Mouse (Mus musculus): ENCODE results near the gene Gm11437.

DNA sequence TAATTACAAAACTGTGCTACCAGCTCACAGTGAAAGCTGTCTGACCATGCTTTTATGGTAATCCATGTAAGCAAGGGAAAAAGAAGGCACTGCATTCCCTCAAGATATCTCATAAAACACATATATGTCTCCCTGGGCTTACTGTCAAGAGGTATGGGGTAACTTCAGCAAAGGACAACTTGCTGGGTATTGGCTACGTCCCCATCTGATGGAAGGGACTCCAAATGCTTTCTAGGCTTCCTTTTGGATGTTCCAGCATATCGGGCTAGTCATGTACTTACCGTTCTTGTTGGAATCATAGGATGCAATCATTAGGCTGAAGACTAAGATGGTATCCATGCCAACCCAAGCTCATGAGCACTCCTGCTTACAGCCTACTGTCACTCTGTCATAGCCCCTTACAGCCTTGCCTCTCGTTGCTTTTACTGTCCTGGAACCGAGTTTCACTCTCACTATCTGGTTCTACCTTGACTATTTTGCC lies at the start of gene Gm11437:
- TF ChIP-seq CTCF (IDR thresholded peaks at IDR 0.05; ENCODE audit: low read depth, low read length) (no peak), GATA1 (IDR thresholded peaks at IDR 0.05; ENCODE audit: borderline replicate concordance, low read length) (no peak), POLR2AphosphoS5 (IDR thresholded peaks at IDR 0.05; ENCODE audit: insufficient replicate concordance, low read depth, low read length) (no peak), TAL1 (conservative IDR thresholded peaks at IDR 0.05; ENCODE audit: low read depth, low read length) (no peak)

Measured in G1E (cell line).